Mouse (Mus musculus) megakaryocyte, adult 5-6 weeks (primary cell): Measurements from ENCODE around the gene Lamp1. TPM values are rescaled to one million over a fixed set of nuclear protein-coding genes. Genes with fewer than 3 reads are reported as not detected.

Experiments
- ATAC-seq: 2 replicates; pipeline ENCODE4 v1.8.0; 2016; ENCODE audit warnings: mild to moderate bottlenecking, inconsistent platforms; ENCODE audit not compliant: poor library complexity, severe bottlenecking
- total RNA-seq, 2 experiments: library from RNA; stranded (forward) in 1 of 2; stranded (reverse) in 1 of 2; fragments of 153-499, 151-499 nt in 1 of 2; fragments of 221-1000, 200-1000 nt in 1 of 2; gene quantifications; 2 replicates each; pipeline versions ENCODE4 v1.2.3 to v1.2.4; 2015 to 2017

The Lamp1 gene
- total RNA-seq (2015) (609 and 613 TPM in 2 replicates), total RNA-seq (2017) (770 and 822 TPM in 2 replicates)

GRCm38 (mm10) chr8:13158718-13159376, at the start of gene Lamp1:
Lamp1 (plus strand) TSS chr8:13159161.
- peak; percentile 70 for ATAC-seq

DNA sequence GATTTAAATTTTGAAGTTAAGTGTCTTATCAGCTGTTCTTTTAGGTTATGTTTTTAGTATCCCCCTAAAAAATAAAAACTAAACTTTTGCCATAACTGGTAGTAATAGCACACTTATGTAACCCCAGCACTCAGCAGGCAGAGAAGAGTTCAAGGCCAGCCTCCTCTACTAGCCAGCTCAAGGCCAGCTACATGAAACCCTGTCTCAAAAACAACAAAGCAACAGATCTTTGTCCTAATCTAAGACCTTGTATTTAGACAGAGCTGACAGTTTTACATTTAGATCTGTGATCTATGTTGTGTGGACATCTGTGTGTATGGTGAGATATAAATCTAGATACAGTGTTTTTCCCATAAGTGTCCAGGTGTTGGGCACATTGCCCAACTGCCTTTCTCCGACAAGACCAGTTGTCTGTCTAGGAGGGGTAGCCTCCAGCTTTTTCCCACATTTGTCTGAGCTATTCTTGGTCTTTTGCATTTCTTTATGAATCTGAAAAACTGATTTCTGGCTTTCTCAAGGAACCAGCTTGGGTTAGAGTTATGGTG, 49.5 kb upstream of the Lamp1 start:
- ATAC-seq: no peak

GRCm38 (mm10) chr8:13111917-13112316, 47.0 kb upstream of the Lamp1 start:
- ATAC-seq: no peak

- ATAC-seq: no peak
Observed at GRCm38 (mm10) chr8:13113232-13113631, 45.7 kb upstream of the Lamp1 start.

- ATAC-seq: no peak
Observed at GRCm38 (mm10) chr8:13117096-13117495, 41.9 kb upstream of the Lamp1 start.

DNA sequence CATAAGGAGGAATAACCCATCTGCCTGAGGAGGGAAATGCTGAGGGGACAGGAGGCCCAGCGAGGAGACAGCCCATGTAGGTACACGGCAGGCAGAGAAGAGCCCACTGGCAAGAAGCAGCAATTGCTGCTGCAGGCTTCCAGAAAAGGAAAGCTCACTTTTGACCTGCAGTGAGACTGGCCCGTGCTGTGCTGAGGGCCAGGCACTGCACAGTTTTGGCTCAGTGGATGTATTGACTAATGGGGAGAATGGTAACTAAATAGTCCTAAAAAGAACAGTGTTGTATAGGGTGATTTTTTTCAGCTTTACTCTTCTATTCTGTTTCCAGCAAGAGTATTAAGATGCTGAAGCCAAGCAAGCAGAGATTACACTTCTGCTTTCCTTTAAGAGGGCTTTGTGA, 40.4 kb upstream of the Lamp1 start:
- ATAC-seq: no peak

GRCm38 (mm10) chr8:13120882-13121665, 37.9 kb upstream of the Lamp1 start:
- peak; percentile 18; the same call in 1 of the 2 replicates for ATAC-seq

- peak; percentile 43 for ATAC-seq
Observed at GRCm38 (mm10) chr8:13122887-13123421, 36.0 kb upstream of the Lamp1 start.

DNA sequence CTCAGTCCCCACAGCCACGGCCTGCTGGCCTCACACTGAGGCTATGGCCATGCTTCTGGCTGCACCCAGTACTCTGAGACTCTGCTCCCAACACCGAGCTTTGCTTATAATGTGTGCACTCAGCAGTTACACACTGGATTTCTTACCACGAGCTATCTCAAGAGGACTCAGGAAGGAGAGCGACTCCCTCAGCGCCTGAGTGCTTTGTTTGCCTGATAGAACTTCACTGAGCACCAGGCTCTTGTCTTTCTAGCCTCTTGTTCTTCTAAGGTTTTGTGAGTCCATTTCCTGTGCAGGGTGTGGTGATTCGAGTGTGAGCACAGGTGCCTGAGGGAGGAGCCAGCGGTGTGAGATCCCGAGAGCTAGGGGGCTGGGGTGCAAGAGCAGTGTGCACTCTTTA, 34.1 kb upstream of the Lamp1 start:
- ATAC-seq: no peak

DNA sequence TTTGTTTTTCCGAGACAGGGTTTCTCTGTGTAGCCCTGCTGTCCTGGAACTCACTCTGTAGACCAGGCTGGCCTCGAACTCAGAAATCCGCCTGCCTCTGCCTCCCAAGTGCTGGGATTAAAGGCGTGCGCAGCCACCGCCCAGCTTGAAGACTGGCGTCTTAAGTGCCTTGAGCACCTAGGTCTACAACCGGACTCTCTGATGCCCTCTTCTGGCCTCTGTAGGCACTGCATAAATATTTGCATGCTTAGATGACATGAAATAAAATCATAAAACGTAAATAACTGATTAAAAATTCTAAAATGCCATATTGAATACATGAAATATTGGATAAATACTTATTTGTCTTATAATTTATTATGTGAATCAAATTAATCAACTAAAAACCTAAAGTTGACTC, 26.7 kb upstream of the Lamp1 start:
- ATAC-seq: peak; percentile 74

DNA sequence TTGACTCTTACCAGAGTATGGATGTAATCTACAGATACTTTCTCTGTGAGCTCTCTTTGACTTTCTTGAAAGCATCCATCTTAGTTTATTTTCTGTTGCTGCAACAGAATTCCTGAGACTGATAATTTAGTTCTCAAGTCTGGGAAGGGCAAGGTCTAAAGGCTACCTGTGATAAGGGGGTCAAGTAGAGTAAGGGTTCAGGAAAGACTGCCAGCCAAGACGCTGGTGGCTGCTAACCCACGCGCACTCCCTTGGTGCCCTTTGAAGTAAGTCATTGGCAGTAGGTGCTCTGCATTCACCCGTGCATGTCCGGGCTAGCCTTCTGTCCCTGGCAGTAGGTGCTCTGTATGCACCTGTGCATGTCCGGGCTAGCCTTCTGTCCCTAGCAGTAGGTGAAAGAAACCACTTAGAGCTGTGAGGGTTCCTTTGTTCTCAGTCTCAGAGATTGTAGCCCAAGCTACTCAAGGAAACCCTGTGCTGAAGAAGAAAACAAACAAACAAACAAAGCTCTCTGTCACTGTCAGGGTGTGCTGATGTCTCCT, 19.2 kb upstream of the Lamp1 start:
- no peak for ATAC-seq

GRCm38 (mm10) chr8:13141681-13142080, 17.3 kb upstream of the Lamp1 start:
- ATAC-seq: no peak

GRCm38 (mm10) chr8:13148476-13148875, 10.5 kb upstream of the Lamp1 start:
- no peak for ATAC-seq

DNA sequence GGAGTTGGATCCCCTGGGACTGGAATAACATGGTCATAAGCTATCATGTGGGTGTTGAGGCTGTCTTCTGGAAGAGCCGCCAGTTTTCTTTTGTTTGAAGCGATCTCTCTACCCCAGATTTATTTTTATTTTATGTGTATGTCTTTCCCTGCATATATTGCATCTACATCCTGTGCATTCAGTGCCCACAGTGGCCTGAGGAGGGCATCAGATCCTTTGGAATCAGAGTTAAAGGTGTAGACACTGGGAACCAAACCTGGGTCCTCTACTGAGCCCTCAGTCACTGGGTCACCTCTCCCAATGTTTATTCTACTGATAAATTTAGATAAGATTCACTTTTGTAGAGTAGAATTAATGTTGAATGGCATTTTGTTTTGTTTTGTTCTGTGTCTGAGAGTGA, 9.7 kb upstream of the Lamp1 start:
- no peak for ATAC-seq

DNA sequence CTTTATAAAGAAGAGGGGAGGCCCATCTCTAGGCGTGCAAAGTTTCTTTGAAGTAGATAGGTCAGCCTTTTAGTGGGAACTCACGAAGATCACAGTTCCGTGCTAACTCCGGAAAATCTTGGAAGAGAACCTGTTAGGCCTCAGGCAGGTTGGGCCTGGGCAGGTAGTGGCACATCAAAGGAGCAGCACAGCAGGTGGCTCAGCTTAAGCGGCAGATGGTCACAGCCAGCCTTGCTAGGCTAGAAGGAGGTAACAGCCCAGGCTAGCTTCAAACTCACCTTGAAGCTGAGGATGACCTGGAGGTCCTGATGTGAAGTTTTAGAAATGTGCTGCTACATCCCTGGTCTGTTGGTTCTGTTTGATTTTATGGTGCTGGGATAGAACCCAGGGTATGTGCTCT, 9.1 kb upstream of the Lamp1 start:
- ATAC-seq: no peak

GRCm38 (mm10) chr8:13150929-13151328, 8.0 kb upstream of the Lamp1 start:
- ATAC-seq: no peak

GRCm38 (mm10) chr8:13154099-13154498, 4.9 kb upstream of the Lamp1 start:
- ATAC-seq: no peak

GRCm38 (mm10) chr8:13155358-13155757, 3.6 kb upstream of the Lamp1 start:
- ATAC-seq: peak; percentile 53

GRCm38 (mm10) chr8:13156327-13157097, 2.4 kb upstream of the Lamp1 start:
- ATAC-seq: no peak

DNA sequence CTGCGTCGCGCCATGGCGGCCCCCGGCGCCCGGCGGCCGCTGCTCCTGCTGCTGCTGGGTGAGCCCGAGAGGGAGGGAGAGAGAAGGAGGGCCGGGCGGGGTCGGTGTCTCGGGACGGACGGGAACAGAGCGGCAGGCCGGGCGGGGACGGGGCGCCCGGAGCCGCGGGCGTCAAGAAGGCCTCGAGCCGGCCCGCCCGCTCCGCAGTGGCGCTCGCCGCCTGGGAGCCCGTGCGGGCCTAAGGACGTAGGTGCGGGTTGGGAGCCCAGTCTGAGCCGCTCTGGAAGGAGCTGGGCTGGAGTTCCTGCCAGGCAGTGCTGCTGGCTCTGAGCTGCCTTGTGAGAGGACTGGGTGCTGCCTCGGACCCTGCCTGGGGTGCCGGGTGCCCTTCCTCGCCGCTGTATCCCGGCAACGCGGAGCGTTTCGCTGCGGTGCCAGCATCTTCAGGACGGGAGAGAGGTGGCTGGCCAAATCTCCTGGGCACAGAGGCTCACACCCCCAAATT, 468 bp downstream of the Lamp1 start:
- peak; percentile 12; the same call in 1 of the 2 replicates for ATAC-seq
